Mouse (Mus musculus): ENCODE measurements around the gene Syce3.

DNA sequence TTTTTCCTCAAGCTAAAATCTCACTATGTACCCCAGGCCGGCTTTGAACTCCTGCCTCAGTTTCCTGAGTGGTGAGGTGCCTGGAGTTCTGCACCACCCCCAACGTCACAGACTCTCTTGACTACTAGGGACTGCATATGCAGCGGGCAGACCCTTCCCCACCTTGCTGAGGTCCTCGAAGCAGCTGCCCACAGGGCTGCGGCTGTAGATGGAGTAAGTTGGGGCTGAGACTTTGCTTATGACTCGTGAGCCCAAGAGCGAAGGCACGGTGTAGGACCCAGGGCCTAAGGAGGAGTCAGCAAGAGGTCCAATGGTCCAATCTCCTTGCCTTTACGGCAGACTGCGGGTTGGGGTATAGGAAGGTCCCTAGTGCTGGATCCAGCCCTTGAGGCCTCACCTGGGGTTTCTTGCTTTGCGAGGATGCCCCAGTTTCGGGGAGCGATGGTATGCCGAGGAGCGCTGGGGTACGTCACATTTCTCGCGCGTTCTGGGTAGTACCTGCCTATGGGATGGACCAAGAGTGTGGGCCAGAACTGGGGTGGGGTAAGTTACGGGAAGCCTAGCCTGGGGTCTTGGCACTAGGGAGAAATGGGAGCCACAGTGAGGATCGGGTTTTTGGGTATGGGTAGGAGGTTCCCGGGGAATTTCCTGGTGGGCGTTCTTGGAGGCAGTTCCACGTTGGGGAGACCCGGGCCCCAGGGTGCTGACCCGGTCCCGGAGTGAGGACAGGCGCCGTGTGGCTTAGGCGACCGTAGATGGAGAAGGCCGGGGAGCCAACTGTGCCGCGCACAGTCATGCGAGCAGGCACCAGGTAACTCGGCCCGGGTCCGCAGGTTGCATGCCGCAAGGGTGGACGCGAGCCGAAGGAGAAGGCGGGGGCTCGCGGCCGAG, 32.1 kb downstream of the Syce3 start:
- TF ChIP-seq CTCF (IDR thresholded peaks at IDR 0.05; ENCODE audit: extremely low read depth, insufficient read length, insufficient replicate concordance, low read depth, low read length) (no peak), POLR2A (IDR thresholded peaks at IDR 0.05; ENCODE audit: low read depth, low read length) (no peak; the same call in 1 of the 2 replicates)
